Mouse (Mus musculus) heart, postnatal 0 days (tissue): ENCODE measurements at regions not wholly inside any gene's neighbourhood (a gene's known extent, or its start where the extent isn't known, plus 50 kb on each side); places are given as distances from the start of the nearest gene placed in this dataset.

ENCODE experiments used
- ATAC-seq: fragments of 200-750 bp; cut with Nextera tagmentation; 2 replicates; pipeline ENCODE4 v1.8.0; 2017; ENCODE audit warnings: low read depth, moderate number of reproducible peaks, moderate library complexity; ENCODE audit not compliant: insufficient read depth
- DNase-seq: peaks from one replicate; pipeline ENCODE4 v3.0.0-alpha.2; 2016; ENCODE audit warnings: low spot score
- H3K27ac ChIP-seq: fragments of 300-500 bp; sonication (generic); 2 replicates; pipeline ENCODE4 v1.5.1; 2014; ENCODE audit warnings: low read depth, mild to moderate bottlenecking
- H3K27me3 ChIP-seq: fragments of 300-500 bp; sonication (generic); 2 replicates; pipeline ENCODE4 v1.6.1; 2014; ENCODE audit warnings: low read length, mixed read lengths; ENCODE audit not compliant: control insufficient read depth, insufficient read depth
- H3K36me3 ChIP-seq: fragments of 300-500 bp; sonication (generic); replicated peaks from 2 replicates; pipeline ENCODE4 v1.6.1; 2014; ENCODE audit warnings: low read length, mixed read lengths; ENCODE audit not compliant: control insufficient read depth, insufficient read depth
- H3K4me1 ChIP-seq: fragments of 300-500 bp; sonication (generic); 2 replicates; pipeline ENCODE4 v1.6.1; 2014; ENCODE audit warnings: antibody characterized with exemption; ENCODE audit not compliant: control insufficient read depth, insufficient read depth
- H3K4me2 ChIP-seq: fragments of 300-500 bp; sonication (generic); 2 replicates; pipeline ENCODE4 v1.6.1; 2014; ENCODE audit warnings: low read depth, mild to moderate bottlenecking, low read length, moderate library complexity
- H3K4me3 ChIP-seq: fragments of 300-500 bp; sonication (generic); 2 replicates; pipeline ENCODE4 v1.5.1; 2014; ENCODE audit warnings: low read depth, low read length
- H3K9ac ChIP-seq: fragments of 300-500 bp; sonication (generic); replicated peaks from 2 replicates; pipeline ENCODE4 v1.6.1; 2014; ENCODE audit warnings: low read depth, low read length, mixed read lengths
- H3K9me3 ChIP-seq: fragments of 300-500 bp; sonication (generic); replicated peaks from 2 replicates; pipeline ENCODE4 v1.6.1; 2016; ENCODE audit warnings: low read length; ENCODE audit not compliant: control insufficient read depth
- CTCF ChIP-seq: IDR thresholded peaks from 2 replicates; pipeline ENCODE4 v1.5.1; 2016; ENCODE audit warnings: antibody characterized with exemption, control low read depth, low read depth
- EP300 ChIP-seq: IDR thresholded peaks from 2 replicates; pipeline ENCODE4 v1.6.1; 2016; ENCODE audit warnings: antibody characterized with exemption, low read depth
- WGBS: fragments of 180-500 bp; shearing (Covaris S2); extraction: QIAGEN DNeasy Blood & Tissue Kit; methylation state at CpG from one replicate; pipeline ENCODE4 v1.1.7; 2014; 5-methylcytosine and 5-hydroxymethylcytosine counted together

DNA sequence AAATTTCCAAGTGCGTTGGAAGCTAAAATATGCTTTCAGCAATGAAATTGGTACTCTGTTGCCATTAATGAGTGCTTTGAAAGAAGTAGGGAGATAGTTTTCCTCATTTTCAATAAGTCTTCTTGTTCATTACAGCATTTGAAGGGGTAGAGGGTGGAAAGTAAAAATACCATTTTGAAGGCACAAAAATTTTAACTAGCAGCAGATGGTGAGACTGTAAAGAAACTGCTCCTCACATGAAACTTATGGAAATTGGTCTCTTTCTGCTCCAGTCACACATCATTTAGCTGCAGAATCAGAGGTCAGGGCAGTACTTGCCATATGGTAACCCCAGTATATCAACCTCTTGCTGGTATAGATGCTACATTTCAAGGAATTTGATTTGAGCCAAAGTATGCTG is 414.1 kb downstream of the Chl1 start:
- WGBS = 69% methylated on average over 1 of the region's 1 CpGs
- Histone ChIP-seq H3K4me1 (no peaks in the 10 kb centered on the region), H3K4me3 (no peak overlapping the region), H3K36me3 (no peaks in the 10 kb centered on the region), H3K4me2 (no peak overlapping the region), H3K9me3 (no peaks in the 10 kb centered on the region), H3K27me3 (no peaks in the 10 kb centered on the region), H3K27ac (no peak overlapping the region), H3K9ac (no peak overlapping the region)
- ATAC-seq (no peak), DNase-seq (no peak)
- no peak for TF ChIP-seq CTCF
- no peak for TF ChIP-seq EP300

- Histone ChIP-seq H3K36me3 (no peaks in the 10 kb centered on the region), H3K4me2 (no peak overlapping the region), H3K27ac (no peak overlapping the region), H3K4me1 (no peaks in the 10 kb centered on the region), H3K9me3 (no peaks in the 10 kb centered on the region), H3K9ac (no peak overlapping the region), H3K27me3 (no peaks in the 10 kb centered on the region), H3K4me3 (no peak overlapping the region)
- TF ChIP-seq EP300 = no peak
- no peak for TF ChIP-seq CTCF
- no peak for DNase-seq
- WGBS = 63% methylated on average over 3 of the region's 3 CpGs
- ATAC-seq = no peak
Observed at GRCm38 (mm10) chr6:103927094-103927493, 416.7 kb downstream of the Chl1 start.

DNA sequence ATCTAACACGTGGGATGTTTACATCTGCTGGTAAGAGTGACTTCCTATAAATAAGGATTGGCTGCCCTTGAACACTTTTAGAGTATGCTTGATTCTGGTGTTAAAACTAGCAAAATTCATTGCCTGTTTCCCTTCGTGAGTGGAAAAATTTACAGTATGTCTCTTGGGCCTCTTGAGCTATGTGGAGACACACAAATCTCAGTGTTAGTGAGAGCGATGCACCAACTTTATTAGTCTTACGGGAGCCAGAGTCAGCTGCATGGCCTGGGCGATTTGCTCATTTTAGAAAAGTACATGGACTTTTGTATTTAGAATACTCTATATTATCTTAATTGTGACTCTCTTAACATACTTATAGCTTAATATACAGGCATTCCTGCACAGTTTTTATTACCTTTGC is 430.0 kb downstream of the Chl1 start:
- Histone ChIP-seq H3K9me3 (no peaks in the 10 kb centered on the region), H3K4me3 (no peak overlapping the region), H3K27me3 (no peaks in the 10 kb centered on the region), H3K9ac (no peak overlapping the region), H3K36me3 (no peaks in the 10 kb centered on the region), H3K4me1 (no peaks in the 10 kb centered on the region), H3K4me2 (no peak overlapping the region), H3K27ac (no peak overlapping the region)
- WGBS = 72% methylated on average over 5 of the region's 5 CpGs
- ATAC-seq (no peak), DNase-seq (no peak)
- no peak for TF ChIP-seq EP300
- TF ChIP-seq CTCF = no peak

DNA sequence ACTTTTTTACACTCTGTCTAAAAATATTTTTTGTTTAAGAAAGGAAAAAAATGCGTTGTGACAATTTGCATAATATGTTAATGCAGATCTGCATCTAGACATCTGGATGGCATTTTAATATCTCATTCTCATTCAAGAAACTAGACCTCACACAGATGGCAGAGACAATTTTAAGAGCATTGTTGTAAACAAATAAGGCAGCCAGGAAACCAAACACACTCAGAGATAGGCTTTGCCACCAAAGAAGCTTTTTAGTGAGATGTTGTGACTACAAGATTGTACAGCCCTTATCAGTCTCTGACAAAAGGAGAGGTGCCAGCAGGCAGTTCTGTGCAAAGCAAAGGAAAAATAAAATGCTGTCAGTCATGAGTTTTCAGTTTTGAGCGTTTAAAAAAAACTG is 434.0 kb downstream of the Chl1 start:
- H3K4me2 ChIP-seq = no peak overlapping the region
- ATAC-seq (no peak), DNase-seq (no peak)
- WGBS = 45% methylated on average over 2 of the region's 2 CpGs
- H3K9me3 ChIP-seq = no peaks in the 10 kb centered on the region
- H3K36me3 ChIP-seq = no peaks in the 10 kb centered on the region
- H3K4me1 ChIP-seq = no peaks in the 10 kb centered on the region
- no peak overlapping the region for H3K27ac ChIP-seq
- H3K4me3 ChIP-seq = no peak overlapping the region
- no peaks in the 10 kb centered on the region for H3K27me3 ChIP-seq
- TF ChIP-seq CTCF (no peak), EP300 (no peak)
- no peak overlapping the region for H3K9ac ChIP-seq

- Histone ChIP-seq H3K9me3 (no peaks in the 10 kb centered on the region), H3K27ac (no peak overlapping the region), H3K4me1 (no peaks in the 10 kb centered on the region), H3K27me3 (no peaks in the 10 kb centered on the region), H3K36me3 (no peaks in the 10 kb centered on the region), H3K4me2 (no peak overlapping the region), H3K4me3 (no peak overlapping the region), H3K9ac (no peak overlapping the region)
- 63% methylated on average over 3 of the region's 3 CpGs for WGBS
- TF ChIP-seq CTCF = no peak
- TF ChIP-seq EP300 = no peak
- DNase-seq (no peak), ATAC-seq (no peak)
Observed at GRCm38 (mm10) chr6:103947474-103947873, 437.1 kb downstream of the Chl1 start.

DNA sequence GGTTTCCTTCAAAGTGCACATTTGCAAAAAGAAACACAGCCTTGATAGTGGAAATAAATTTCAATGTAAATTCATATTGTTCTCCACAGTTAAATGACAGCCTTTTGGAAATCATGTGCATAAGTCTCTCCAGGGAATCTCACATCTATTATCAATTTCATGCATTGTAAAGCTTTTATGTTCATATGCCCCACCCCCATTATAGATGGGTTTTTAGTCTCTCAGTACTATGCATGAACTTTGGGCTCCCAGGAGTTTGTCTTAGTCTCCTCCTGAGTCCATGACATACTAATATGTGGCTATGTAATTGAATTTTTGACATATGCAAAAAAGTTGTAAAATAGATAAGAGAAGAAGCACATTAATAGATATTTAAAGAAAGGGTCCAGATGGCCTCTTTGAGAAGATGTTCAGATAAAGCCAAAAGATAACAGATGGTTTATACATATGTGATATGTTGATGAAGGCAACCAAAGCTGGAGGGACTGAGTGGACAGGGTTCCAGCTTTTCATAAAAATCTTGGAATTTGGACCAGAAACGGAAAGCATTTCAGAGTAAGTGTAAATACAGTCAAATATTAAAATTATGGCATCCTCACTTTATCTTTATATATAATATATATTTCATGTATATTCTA is 442.9 kb downstream of the Chl1 start:
- H3K27ac ChIP-seq = no peak overlapping the region
- no peak overlapping the region for H3K9ac ChIP-seq
- DNase-seq = no peak
- H3K36me3 ChIP-seq = no peaks in the 10 kb centered on the region
- TF ChIP-seq CTCF (no peak), EP300 (no peak)
- no peaks in the 10 kb centered on the region for H3K4me1 ChIP-seq
- no peaks in the 10 kb centered on the region for H3K27me3 ChIP-seq
- no peak overlapping the region for H3K4me2 ChIP-seq
- WGBS = 67% methylated on average over 1 of the region's 1 CpGs
- no peak overlapping the region for H3K4me3 ChIP-seq
- ATAC-seq = no peak
- no peaks in the 10 kb centered on the region for H3K9me3 ChIP-seq
